Mouse (Mus musculus) bone marrow macrophage, adult 2 months (primary cell): Measurements from ENCODE around the gene Ect2.

Experiments used
- CTCF ChIP-seq: IDR thresholded peaks from 2 replicates; pipeline ENCODE4 v1.5.1; 2012; ENCODE audit warnings: low read depth, mild to moderate bottlenecking, low read length, moderate library complexity
- POLR2A ChIP-seq: IDR thresholded peaks from 2 replicates; pipeline ENCODE4 v1.6.1; 2012; ENCODE audit warnings: mild to moderate bottlenecking, low read depth, low read length, borderline replicate concordance

DNA sequence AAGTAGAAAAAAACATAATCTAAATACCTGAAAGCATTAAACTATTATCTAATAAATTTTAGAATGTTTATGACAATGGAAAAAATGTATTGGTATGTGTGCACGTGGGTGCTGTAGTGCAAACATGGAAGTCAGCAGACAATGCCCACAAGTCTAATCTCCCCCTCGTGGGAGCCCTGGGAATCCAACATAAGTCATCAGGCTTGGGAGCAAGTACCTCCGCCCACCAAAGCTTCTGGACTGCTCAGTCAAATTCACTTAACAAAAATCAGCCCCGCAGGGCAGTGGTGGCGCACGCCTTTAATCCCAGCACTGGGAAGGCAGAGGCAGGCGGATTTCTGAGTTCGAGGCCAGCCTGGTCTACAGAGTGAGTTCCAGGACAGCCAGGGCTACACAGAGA, 13.6 kb downstream of the Ect2 start:
- TF ChIP-seq CTCF = no peak
- no peak for TF ChIP-seq POLR2A
